Mouse (Mus musculus) midbrain, embryonic 14.5 days (tissue): ENCODE data around the gene Chsy1. TPM values are rescaled to one million over a fixed set of nuclear protein-coding genes. Genes with fewer than 3 reads are reported as not detected.

Experiments used
- ATAC-seq: fragments of 200-750 bp; cut with Nextera tagmentation; 2 replicates; pipeline ENCODE4 v1.8.0; 2017; ENCODE audit warnings: moderate number of reproducible peaks, moderate library complexity; ENCODE audit not compliant: low FRiP score, low TSS enrichment
- DNase-seq: peaks from one replicate; pipeline ENCODE4 v3.0.0-alpha.2; 2015
- H3K27ac ChIP-seq: fragments of 300-500 bp; sonication (generic); replicated peaks from 2 replicates; pipeline ENCODE4 v1.5.1; 2014; ENCODE audit warnings: mild to moderate bottlenecking, low read depth, low read length, moderate library complexity
- H3K27me3 ChIP-seq: fragments of 300-500 bp; sonication (generic); 2 replicates; pipeline ENCODE4 v1.6.1; 2014; ENCODE audit warnings: low read length, control low read depth, mixed read lengths; ENCODE audit not compliant: control insufficient read depth, insufficient read depth
- H3K36me3 ChIP-seq: fragments of 300-500 bp; sonication (generic); 2 replicates; pipeline ENCODE4 v1.6.1; 2014; ENCODE audit warnings: low read length, control low read depth; ENCODE audit not compliant: control insufficient read depth, insufficient read depth
- H3K4me1 ChIP-seq: fragments of 300-500 bp; sonication (generic); 2 replicates; pipeline ENCODE4 v1.6.1; 2014; ENCODE audit warnings: mild to moderate bottlenecking, antibody characterized with exemption, low read length, control low read depth; ENCODE audit not compliant: control insufficient read depth, insufficient read depth
- H3K4me2 ChIP-seq: fragments of 300-500 bp; sonication (generic); 2 replicates; pipeline ENCODE4 v1.6.1; 2014; ENCODE audit warnings: mild to moderate bottlenecking, low read length, moderate library complexity
- H3K4me3 ChIP-seq: fragments of 300-500 bp; sonication (generic); replicated peaks from 2 replicates; pipeline ENCODE4 v1.5.1; 2014; ENCODE audit warnings: low read depth, low read length
- H3K9ac ChIP-seq: fragments of 300-500 bp; sonication (generic); replicated peaks from 2 replicates; pipeline ENCODE4 v1.6.1; 2014; ENCODE audit warnings: mild to moderate bottlenecking, low read length, moderate library complexity
- H3K9me3 ChIP-seq: fragments of 300-500 bp; sonication (generic); 2 replicates; pipeline ENCODE4 v1.6.1; 2016; ENCODE audit warnings: low read length, control low read depth, mixed read lengths; ENCODE audit not compliant: control insufficient read depth
- WGBS: fragments of 180-500 bp; shearing (Covaris S2); extraction: QIAGEN DNeasy Blood & Tissue Kit; methylation state at CpG from one replicate; pipeline ENCODE4 v1.1.7; 2014; 5-methylcytosine and 5-hydroxymethylcytosine counted together
- polyA plus RNA-seq: library from polyadenylated mRNA; unstranded; fragments of >200 nt; fragmentation: Nextera tagmentation; extraction: Ambion mirVana; gene quantifications from 2 replicates; pipeline ENCODE4 v1.2.1, GENCODE M21; 2014

Chsy1 gene
- polyA plus RNA-seq, 1 experiment from 2014 or later, result 16.0 TPM

DNA sequence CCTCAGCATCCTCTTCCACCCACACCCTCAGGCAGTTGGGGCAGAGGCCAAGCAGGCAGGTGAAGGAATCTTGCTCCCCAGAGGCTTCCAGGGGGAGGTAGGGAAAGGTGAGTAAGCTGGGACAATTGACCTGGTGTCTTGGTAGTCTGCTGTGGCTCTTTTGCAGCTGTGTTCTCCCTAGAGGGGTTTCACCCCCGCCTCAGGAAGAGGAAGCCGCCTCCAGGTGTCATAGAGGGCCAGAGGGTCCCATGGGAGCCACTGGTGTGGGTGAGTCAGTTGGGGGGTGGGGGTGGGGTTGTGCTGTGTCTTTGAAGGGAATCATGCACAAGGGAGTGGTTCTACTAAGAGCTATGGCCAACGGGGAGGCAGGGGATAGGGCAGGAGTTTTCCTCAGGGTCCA, 85.2 kb downstream of the Chsy1 start:
- no peak for DNase-seq
- Histone ChIP-seq H3K9ac (no peak overlapping the region), H3K4me3 (no peak overlapping the region), H3K36me3 (no peaks in the 10 kb centered on the region), H3K4me2 (no peak overlapping the region), H3K4me1 (no peaks in the 10 kb centered on the region), H3K27ac (no peak overlapping the region), H3K9me3 (no peaks in the 10 kb centered on the region), H3K27me3 (no peaks in the 10 kb centered on the region)
- ATAC-seq, result no peak
- 78% methylated on average over 3 of the region's 3 CpGs for WGBS

- Histone ChIP-seq H3K27ac (no peak overlapping the region), H3K4me2 (no peak overlapping the region), H3K9ac (no peak overlapping the region), H3K4me3 (no peak overlapping the region), H3K4me1 (0 out of 2 replicates have a peak, but pooled peaks cover 3% of the 10 kb centered on the region), H3K36me3 (no peaks in the 10 kb centered on the region), H3K9me3 (no peaks in the 10 kb centered on the region), H3K27me3 (no peaks in the 10 kb centered on the region)
- ATAC-seq (no peak), DNase-seq (no peak)
- 81% methylated on average over 1 of the region's 1 CpGs for WGBS
Observed at GRCm38 (mm10) chr7:66195881-66196280, 86.6 kb downstream of the Chsy1 start.

DNA sequence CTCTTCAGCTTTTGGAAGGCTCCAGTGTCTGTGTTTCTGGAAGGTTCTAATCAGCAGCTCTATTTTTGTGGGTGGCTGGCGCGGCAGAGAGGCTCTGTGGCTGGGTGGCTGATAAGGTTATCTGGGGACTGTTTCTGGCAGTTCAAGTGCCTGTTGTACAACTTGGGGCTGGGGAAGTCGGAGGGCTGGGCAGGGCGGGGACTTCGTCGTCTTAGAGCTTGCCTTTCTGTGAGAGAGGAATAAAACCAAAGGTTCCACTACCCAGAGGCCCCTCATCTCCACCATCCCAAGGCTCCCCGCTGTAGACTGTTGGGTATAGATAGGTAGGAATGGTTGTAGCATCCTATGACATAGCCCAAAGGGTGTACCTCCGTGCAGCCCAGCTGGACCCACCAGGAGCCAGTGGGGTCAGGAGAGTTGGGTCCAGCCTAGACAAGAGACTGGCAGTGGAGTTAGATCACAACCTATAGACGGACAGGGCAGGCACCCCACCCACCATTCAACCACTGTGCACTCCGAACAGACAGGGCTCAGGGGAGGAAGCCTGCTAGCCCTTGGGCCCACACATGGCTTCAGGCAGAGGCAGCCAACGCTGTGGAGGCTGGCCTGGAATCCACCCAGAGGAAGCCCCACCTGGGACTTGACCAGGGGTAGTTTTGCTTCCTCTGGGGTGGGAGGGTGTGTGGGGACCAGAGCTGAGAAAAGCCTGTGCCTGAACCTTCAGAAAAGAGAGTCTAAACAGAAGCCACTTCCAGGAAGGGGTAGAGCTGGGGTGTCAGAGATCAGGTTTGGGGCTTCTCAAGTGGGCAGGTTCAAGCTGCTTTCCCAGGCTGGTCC, 87.5 kb downstream of the Chsy1 start:
- Histone ChIP-seq H3K36me3 (no peaks in the 10 kb centered on the region), H3K27ac (no peak overlapping the region), H3K4me3 (no peak overlapping the region), H3K27me3 (no peaks in the 10 kb centered on the region), H3K9ac (no peak overlapping the region), H3K9me3 (no peaks in the 10 kb centered on the region), H3K4me2 (no peak overlapping the region), H3K4me1 (0 out of 2 replicates have a peak, but pooled peaks cover 3% of the 10 kb centered on the region)
- ATAC-seq (no peak), DNase-seq (no peak)
- WGBS, result 85% methylated on average over 11 of the region's 11 CpGs

GRCm38 (mm10) chr7:66198416-66198815, 89.1 kb downstream of the Chsy1 start:
- DNase-seq (no peak), ATAC-seq (no peak)
- H3K4me1 ChIP-seq, result 0 out of 2 replicates have a peak, but pooled peaks cover 3% of the 10 kb centered on the region
- no peak overlapping the region for H3K27ac ChIP-seq
- no peak overlapping the region for H3K9ac ChIP-seq
- H3K4me2 ChIP-seq, result no peak overlapping the region
- H3K9me3 ChIP-seq, result no peaks in the 10 kb centered on the region
- no peaks in the 10 kb centered on the region for H3K36me3 ChIP-seq
- WGBS, result 93% methylated on average over 10 of the region's 10 CpGs
- no peaks in the 10 kb centered on the region for H3K27me3 ChIP-seq
- H3K4me3 ChIP-seq, result no peak overlapping the region

DNA sequence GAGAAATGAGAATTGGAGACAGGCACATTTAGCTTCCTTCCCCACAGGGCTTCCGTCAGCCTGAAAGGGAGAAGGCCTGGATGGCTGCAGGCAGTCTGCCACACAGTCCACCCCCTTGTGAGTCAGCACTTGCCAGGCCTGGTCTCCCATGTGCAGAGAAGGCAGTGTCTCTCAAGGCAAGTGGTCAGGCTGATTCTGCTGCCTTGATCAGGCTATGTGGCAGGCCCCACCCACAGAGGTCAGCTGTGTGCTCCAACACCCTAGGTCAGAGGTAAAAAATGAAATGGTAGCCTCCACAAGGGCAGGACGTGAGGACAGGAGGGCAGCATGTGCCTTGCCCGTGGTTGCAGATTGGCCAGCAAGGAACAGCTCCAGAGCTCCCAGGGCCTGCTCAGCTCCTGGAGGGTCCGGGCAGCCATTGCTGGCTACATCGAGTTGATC, 90.1 kb downstream of the Chsy1 start:
- no peaks in the 10 kb centered on the region for H3K27me3 ChIP-seq
- DNase-seq, result no peak
- H3K4me3 ChIP-seq, result no peak overlapping the region
- H3K4me1 ChIP-seq, result 0 out of 2 replicates have a peak, but pooled peaks cover 3% of the 10 kb centered on the region
- no peak overlapping the region for H3K4me2 ChIP-seq
- no peak for ATAC-seq
- WGBS, result 76% methylated on average over 5 of the region's 5 CpGs
- no peak overlapping the region for H3K9ac ChIP-seq
- no peaks in the 10 kb centered on the region for H3K9me3 ChIP-seq
- H3K27ac ChIP-seq, result no peak overlapping the region
- H3K36me3 ChIP-seq, result no peaks in the 10 kb centered on the region

DNA sequence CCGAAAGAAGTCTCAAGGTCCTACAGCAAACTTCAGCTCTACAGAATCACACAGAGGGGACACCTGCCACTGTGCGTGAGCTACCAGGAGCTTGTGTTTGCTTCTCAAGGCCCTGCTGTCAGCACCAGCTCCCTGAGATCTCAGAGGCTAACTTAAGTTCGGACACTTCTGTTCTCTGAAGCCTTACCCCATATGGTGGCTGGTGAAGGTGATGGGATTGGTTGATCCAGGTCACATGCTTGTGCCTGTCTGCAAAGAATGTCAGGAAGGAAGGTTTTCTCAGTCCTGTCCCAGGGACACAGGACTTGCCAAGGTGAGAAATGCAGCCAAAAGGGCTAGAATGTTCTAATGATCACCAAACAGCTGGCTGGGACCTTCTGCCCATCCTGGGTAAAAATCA, 91.1 kb downstream of the Chsy1 start:
- H3K9me3 ChIP-seq, result 0 out of 2 replicates have a peak, but pooled peaks cover 3% of the 10 kb centered on the region
- H3K9ac ChIP-seq, result no peak overlapping the region
- no peaks in the 10 kb centered on the region for H3K36me3 ChIP-seq
- H3K4me3 ChIP-seq, result no peak overlapping the region
- ATAC-seq (no peak), DNase-seq (no peak)
- H3K27ac ChIP-seq, result no peak overlapping the region
- 0 out of 2 replicates have a peak, but pooled peaks cover 3% of the 10 kb centered on the region for H3K4me1 ChIP-seq
- H3K27me3 ChIP-seq, result no peaks in the 10 kb centered on the region
- WGBS, result 84% methylated on average over 3 of the region's 3 CpGs
- no peak overlapping the region for H3K4me2 ChIP-seq

GRCm38 (mm10) chr7:66200791-66201450, 91.6 kb downstream of the Chsy1 start:
- Histone ChIP-seq H3K27me3 (no peaks in the 10 kb centered on the region), H3K4me1 (0 out of 2 replicates have a peak, but pooled peaks cover 3% of the 10 kb centered on the region), H3K9ac (no peak overlapping the region), H3K27ac (no peak overlapping the region), H3K36me3 (no peaks in the 10 kb centered on the region), H3K4me2 (no peak overlapping the region), H3K4me3 (no peak overlapping the region), H3K9me3 (0 out of 2 replicates have a peak, but pooled peaks cover 3% of the 10 kb centered on the region)
- ATAC-seq (no peak), DNase-seq (peak; percentile 45)
- WGBS, result 54% methylated on average over 8 of the region's 8 CpGs

- no peak overlapping the region for H3K9ac ChIP-seq
- no peaks in the 10 kb centered on the region for H3K27me3 ChIP-seq
- 0 out of 2 replicates have a peak, but pooled peaks cover 3% of the 10 kb centered on the region for H3K9me3 ChIP-seq
- DNase-seq (no peak), ATAC-seq (no peak)
- H3K36me3 ChIP-seq, result no peaks in the 10 kb centered on the region
- WGBS, result 91% methylated on average over 2 of the region's 2 CpGs
- H3K4me2 ChIP-seq, result no peak overlapping the region
- 0 out of 2 replicates have a peak, but pooled peaks cover 3% of the 10 kb centered on the region for H3K4me1 ChIP-seq
- no peak overlapping the region for H3K27ac ChIP-seq
- H3K4me3 ChIP-seq, result no peak overlapping the region
Observed at GRCm38 (mm10) chr7:66201657-66202056, 92.3 kb downstream of the Chsy1 start.
